Mouse (Mus musculus) bone marrow macrophage, adult 2 months (primary cell): ENCODE results near the gene Rab5c. TPM values are rescaled to one million over a fixed set of nuclear protein-coding genes. Genes with fewer than 3 reads are reported as not detected.

Experiments
- H3K27ac ChIP-seq: 2 replicates; pipeline ENCODE4 v1.5.1; 2012; ENCODE audit warnings: low read depth, low read length; ENCODE audit not compliant: insufficient read depth
- H3K4me1 ChIP-seq: 2 replicates; pipeline ENCODE4 v1.6.1; 2012; ENCODE audit warnings: low read length; ENCODE audit not compliant: control insufficient read depth, insufficient read depth
- H3K4me3 ChIP-seq: 2 replicates; pipeline ENCODE4 v1.5.1; 2012; ENCODE audit warnings: mild to moderate bottlenecking, low read length, moderate library complexity; ENCODE audit not compliant: insufficient read depth
- CTCF ChIP-seq: IDR thresholded peaks from 2 replicates; pipeline ENCODE4 v1.5.1; 2012; ENCODE audit warnings: low read depth, mild to moderate bottlenecking, low read length, moderate library complexity
- POLR2A ChIP-seq: IDR thresholded peaks from 2 replicates; pipeline ENCODE4 v1.6.1; 2012; ENCODE audit warnings: mild to moderate bottlenecking, low read depth, low read length, borderline replicate concordance
- polyA plus RNA-seq: library from polyadenylated mRNA; stranded (reverse); fragments of >200 nt; gene quantifications from 2 replicates; pipeline ENCODE4 v1.2.4, GENCODE M21; 2012; ENCODE audit not compliant: missing spikeins, insufficient read depth, insufficient read length

The Rab5c gene
- polyA plus RNA-seq, 1 experiment: 300 TPM

DNA sequence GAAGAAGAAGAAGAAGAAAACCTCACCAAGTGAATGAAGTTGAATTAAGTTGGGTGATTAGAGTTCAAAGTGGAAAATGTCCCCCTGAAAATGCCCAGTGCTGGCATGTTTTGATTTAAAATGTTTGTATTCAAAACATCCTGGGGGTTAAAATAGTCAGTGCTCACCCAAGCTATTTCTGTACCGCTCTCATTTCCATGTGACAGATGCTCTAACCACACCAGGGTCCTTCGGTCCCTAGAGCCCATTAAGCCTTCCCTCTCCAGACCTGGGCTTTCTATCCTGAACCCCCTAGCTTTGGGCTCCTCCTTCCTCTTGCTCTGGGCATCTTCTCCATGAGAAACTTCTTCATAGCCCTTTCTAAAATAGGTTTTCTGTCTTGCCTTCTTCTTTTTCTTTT, 53.9 kb downstream of the Rab5c start:
- Histone ChIP-seq H3K4me3 (no peak overlapping the region), H3K27ac (no peak overlapping the region), H3K4me1 (no peaks in the 10 kb centered on the region)
- TF ChIP-seq POLR2A: no peak
- TF ChIP-seq CTCF: no peak

DNA sequence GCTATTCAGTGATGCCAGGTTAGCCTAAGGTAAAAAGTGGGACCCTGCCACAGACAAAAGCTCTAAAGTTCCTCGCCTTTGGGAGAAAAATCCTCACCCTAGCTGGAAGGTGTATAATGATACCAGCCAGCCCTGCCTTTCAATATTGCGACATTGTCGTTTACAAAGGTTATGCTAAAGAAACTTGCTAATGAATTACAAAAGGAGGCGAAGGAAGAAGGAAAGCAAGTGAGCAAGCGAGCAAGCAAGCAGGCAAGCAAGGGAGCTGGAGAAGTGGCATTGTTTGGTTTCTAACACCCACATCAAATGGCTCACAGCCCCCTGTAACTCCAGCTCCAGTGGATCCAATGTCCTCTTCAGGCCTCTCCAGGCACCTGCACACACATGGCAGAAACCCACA, 55.5 kb downstream of the Rab5c start:
- Histone ChIP-seq H3K27ac (no peak overlapping the region), H3K4me1 (no peaks in the 10 kb centered on the region), H3K4me3 (no peak overlapping the region)
- no peak for TF ChIP-seq POLR2A
- no peak for TF ChIP-seq CTCF

DNA sequence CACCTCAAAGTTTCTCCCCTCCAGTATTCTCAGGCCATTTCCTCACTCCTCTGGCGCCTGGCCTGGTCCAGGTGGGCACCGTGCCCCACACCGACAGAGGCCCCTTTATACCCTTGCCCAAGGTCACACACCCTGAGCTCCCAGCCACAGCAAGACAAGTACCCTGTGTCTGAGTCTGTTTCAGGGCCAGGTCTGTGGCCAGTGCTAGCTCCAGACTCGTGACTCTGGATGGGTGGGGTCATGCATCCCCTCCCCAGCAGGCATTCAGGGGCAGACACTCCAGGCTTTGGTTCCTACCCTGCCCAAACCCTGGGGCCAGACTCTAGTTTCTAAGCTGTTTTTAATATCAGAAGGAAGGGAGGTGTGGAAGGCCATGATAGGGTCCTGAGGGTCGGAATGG, 56.2 kb downstream of the Rab5c start:
- H3K4me1 ChIP-seq: no peaks in the 10 kb centered on the region
- no peak for TF ChIP-seq POLR2A
- TF ChIP-seq CTCF: no peak
- no peak overlapping the region for H3K27ac ChIP-seq
- H3K4me3 ChIP-seq: no peak overlapping the region

DNA sequence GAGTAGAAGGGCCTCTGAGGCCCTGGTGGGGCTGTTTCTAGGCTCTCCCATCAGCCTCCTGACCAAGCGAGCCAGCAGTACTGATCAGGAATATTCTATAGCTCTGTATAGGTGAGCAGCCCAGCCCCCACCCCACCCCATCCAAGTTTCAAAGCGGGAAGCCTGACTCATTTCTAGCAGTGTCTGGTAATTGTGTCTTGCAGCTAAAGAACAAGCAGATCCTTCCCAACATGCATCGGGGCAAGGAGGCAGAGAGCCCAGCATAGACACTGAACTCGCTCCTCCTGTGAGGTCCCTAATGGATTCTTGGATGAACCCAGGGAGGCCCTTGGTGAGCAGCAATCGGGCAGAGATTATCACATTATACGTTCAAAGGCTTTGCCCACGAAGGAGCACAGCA, 60.2 kb downstream of the Rab5c start:
- no peak for TF ChIP-seq POLR2A
- no peak for TF ChIP-seq CTCF
- no peak overlapping the region for H3K4me3 ChIP-seq

DNA sequence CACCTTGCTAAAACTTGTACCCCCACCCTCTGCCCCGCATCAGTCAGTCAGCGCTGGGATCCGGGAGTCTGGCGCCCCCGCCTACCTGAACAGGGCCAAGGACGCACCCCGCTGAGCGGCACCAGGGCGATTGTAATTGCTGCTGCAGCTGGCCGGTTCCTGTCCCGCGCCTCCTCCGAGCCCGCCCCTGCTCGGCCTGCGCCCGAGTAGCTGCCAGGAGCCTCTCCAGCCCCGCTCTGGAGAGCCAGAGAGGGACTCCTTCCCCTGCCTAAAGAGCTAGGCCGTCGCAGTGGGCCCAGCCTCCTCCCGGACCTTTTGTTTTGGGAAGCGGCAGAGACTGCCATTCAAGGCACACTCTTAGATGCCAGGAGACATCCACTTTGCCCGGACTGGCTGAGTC, 64.8 kb downstream of the Rab5c start:
- Histone ChIP-seq H3K4me1 (no peaks in the 10 kb centered on the region), H3K4me3 (no peak overlapping the region), H3K27ac (no peak overlapping the region)
- TF ChIP-seq POLR2A: no peak
- no peak for TF ChIP-seq CTCF

More for the DNA sequence above, 60.2 kb downstream of the Rab5c start:
- H3K27ac ChIP-seq: no peak overlapping the region
- H3K4me1 ChIP-seq: no peaks in the 10 kb centered on the region

DNA sequence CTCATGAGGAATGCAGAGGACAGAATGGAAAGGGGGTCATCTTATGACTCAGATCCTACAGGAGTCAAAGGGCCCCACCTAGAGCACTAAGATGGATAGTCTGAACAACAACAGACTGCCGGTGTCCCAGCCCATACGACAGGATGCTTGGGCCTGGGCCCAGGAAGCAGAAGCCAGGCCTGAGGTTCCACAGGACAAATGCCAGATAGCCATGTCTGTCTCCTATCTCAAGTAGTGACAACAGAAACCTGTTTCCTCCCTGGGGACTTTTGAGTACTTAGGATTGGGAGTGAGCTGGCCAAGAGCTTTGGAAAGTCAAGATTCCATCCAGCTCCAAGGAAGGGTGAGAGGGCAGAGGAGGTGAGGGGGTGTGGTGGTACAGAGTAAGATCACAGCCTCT, 66.1 kb downstream of the Rab5c start:
- H3K4me1 ChIP-seq: no peaks in the 10 kb centered on the region
- H3K27ac ChIP-seq: no peak overlapping the region
- no peak overlapping the region for H3K4me3 ChIP-seq
- no peak for TF ChIP-seq CTCF
- no peak for TF ChIP-seq POLR2A

DNA sequence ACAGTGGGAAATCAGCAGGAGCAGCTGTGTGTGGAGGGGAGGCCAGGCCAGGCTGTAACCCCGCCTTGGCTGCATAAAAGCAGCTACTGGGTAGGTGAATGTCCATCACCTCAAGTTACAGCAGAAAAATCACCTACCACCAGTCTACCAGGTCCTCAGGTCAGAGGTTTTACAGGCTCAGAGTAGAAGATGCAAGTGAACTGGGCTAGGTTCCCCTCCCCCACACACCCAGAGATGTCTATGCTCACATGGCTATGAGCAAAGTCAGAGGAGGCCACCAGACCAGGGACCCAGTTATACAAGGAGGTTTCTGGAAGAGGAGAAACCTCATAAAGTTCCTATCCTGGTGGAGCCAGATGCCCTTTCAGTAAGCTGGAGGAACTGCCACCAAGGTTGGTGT, 67.0 kb downstream of the Rab5c start:
- TF ChIP-seq CTCF: no peak
- no peak for TF ChIP-seq POLR2A
- no peak overlapping the region for H3K27ac ChIP-seq
- H3K4me1 ChIP-seq: no peaks in the 10 kb centered on the region
- H3K4me3 ChIP-seq: no peak overlapping the region

Other genes starting within 250 kb of the Rab5c start
- 51.4 and 62.3 TPM in 2 replicates for gene Acly, start 210.2 kb downstream of the Rab5c start, polyA plus RNA-seq
- 0.19 and 0.34 TPM in 2 replicates for gene Ttc25, start 192.6 kb downstream of the Rab5c start, polyA plus RNA-seq
- 40.3 and 41.2 TPM in 2 replicates for gene Cnp, start 163.3 kb downstream of the Rab5c start, polyA plus RNA-seq
- 46.6 and 52.5 TPM in 2 replicates for gene Nkiras2, start 119.0 kb downstream of the Rab5c start, polyA plus RNA-seq
- 324 and 349 TPM in 2 replicates for gene Dnajc7, start 118.0 kb downstream of the Rab5c start, polyA plus RNA-seq
- not detected in 2 replicates for gene Zfp385c, start 45.8 kb downstream of the Rab5c start, polyA plus RNA-seq
- 58.8 and 58.9 TPM in 2 replicates for gene Dhx58, start 33.9 kb downstream of the Rab5c start, polyA plus RNA-seq
- 18.8 and 18.9 TPM in 2 replicates for gene Kat2a, start 25.8 kb downstream of the Rab5c start, polyA plus RNA-seq
- gene Hspb9, start 24.4 kb downstream of the Rab5c start, polyA plus RNA-seq: not detected in 2 replicates
- gene Kcnh4, start 21.7 kb upstream of the Rab5c start, polyA plus RNA-seq: not detected in 2 replicates
- gene Hcrt, start 24.7 kb upstream of the Rab5c start, polyA plus RNA-seq: not detected in 2 replicates
- 12.0 and 15.6 TPM in 2 replicates for gene Ghdc, start 32.7 kb upstream of the Rab5c start, polyA plus RNA-seq
- 30.8 and 30.9 TPM in 2 replicates for gene Stat5b, start 112.5 kb upstream of the Rab5c start, polyA plus RNA-seq
- 16.3 and 20.7 TPM in 2 replicates for gene Stat5a, start 121.1 kb upstream of the Rab5c start, polyA plus RNA-seq
- 73.3 and 76.6 TPM in 2 replicates for gene Stat3, start 201.3 kb upstream of the Rab5c start, polyA plus RNA-seq
- gene Cavin1, start 232.7 kb upstream of the Rab5c start, polyA plus RNA-seq: 3.8 and 4.1 TPM in 2 replicates